Mouse (Mus musculus) CH12.LX (cell line): ENCODE results near the gene Rac1. TPM values are rescaled to one million over a fixed set of nuclear protein-coding genes. Genes with fewer than 3 reads are reported as not detected.

ENCODE experiments used
- DNase-seq: peaks from one replicate; pipeline ENCODE4 v3.0.0-alpha.2; 2013; ENCODE audit errors: extremely low read depth
- H3K27ac ChIP-seq: 2 replicates; pipeline ENCODE4 v1.5.1; 2012; ENCODE audit warnings: low read depth, mild to moderate bottlenecking, control low read depth, moderate library complexity; ENCODE audit not compliant: insufficient read depth
- H3K27me3 ChIP-seq: replicated peaks from 2 replicates; pipeline ENCODE3; 2012; ENCODE audit warnings: inconsistent platforms
- H3K36me3 ChIP-seq, 2 experiments: replicated peaks in 1 of 2; 2 replicates each; pipeline versions ENCODE3 to v1.6.1; 2012; ENCODE audit warnings: inconsistent platforms in 1 of 2, low read length in 1 of 2, mild to moderate bottlenecking in 1 of 2, mixed read lengths in 1 of 2, moderate library complexity in 1 of 2; ENCODE audit not compliant: control insufficient read depth in 1 of 2, insufficient read depth in 1 of 2
- H3K4me1 ChIP-seq, 2 experiments: 2 replicates each; pipeline ENCODE4 v1.6.1; 2012; ENCODE audit warnings: inconsistent platforms in 1 of 2, moderate library complexity in 1 of 2; ENCODE audit not compliant: insufficient read depth in 2 of 2, control insufficient read depth in 1 of 2
- H3K4me2 ChIP-seq: 2 replicates; pipeline ENCODE4 v1.6.1; 2012; ENCODE audit warnings: low read depth, mild to moderate bottlenecking, control low read depth; ENCODE audit not compliant: poor library complexity, insufficient read depth, severe bottlenecking
- H3K4me3 ChIP-seq, 3 experiments: fragments of 150-350 bp in 1 of 3; sonication (generic) in 1 of 3; replicated peaks in 1 of 3; 2 replicates each; pipeline versions ENCODE3 to v1.5.1; 2011 to 2012; ENCODE audit warnings: low read depth in 2 of 3, low read length in 2 of 3, mild to moderate bottlenecking in 2 of 3, moderate library complexity in 2 of 3, control low read depth in 1 of 3, improper control_type of control experiment in 1 of 3, inconsistent platforms in 1 of 3, mixed read lengths in 1 of 3; ENCODE audit not compliant: poor library complexity in 1 of 3
- H3K79me2 ChIP-seq: replicated peaks from 2 replicates; pipeline ENCODE4 v1.6.1; 2012; ENCODE audit warnings: mild to moderate bottlenecking, moderate library complexity; ENCODE audit not compliant: control insufficient read depth, poor library complexity, insufficient read depth, severe bottlenecking; ENCODE audit errors: extremely low read depth
- H3K9ac ChIP-seq: 2 replicates; pipeline ENCODE4 v1.6.1; 2012; ENCODE audit warnings: low read depth, mild to moderate bottlenecking, control low read depth, moderate library complexity; ENCODE audit not compliant: insufficient read depth
- H3K9me3 ChIP-seq: replicated peaks from 2 replicates; pipeline ENCODE3; 2012; ENCODE audit warnings: low read length, inconsistent platforms, mixed read lengths
- BHLHE40 ChIP-seq: IDR thresholded peaks from 2 replicates; pipeline ENCODE4 v1.6.1; 2011; ENCODE audit warnings: mild to moderate bottlenecking, low read depth, low read length, improper control_type of control experiment
- CHD2 ChIP-seq: IDR thresholded peaks from 2 replicates; pipeline ENCODE4 v1.6.1; 2011; ENCODE audit warnings: low read length, improper control_type of control experiment
- CTCF ChIP-seq, 2 experiments: IDR thresholded peaks in 1 of 2; conservative IDR thresholded peaks in 1 of 2; 2 replicates each; pipeline ENCODE4 v1.5.1; 2011 to 2012; ENCODE audit warnings: low read depth in 2 of 2, low read length in 2 of 2, improper control_type of control experiment in 1 of 2, inconsistent platforms in 1 of 2, mild to moderate bottlenecking in 1 of 2, moderate library complexity in 1 of 2
- EP300 ChIP-seq: IDR thresholded peaks from 2 replicates; pipeline ENCODE4 v1.6.1; 2011; ENCODE audit warnings: low read length, improper control_type of control experiment
- ETS1 ChIP-seq: conservative IDR thresholded peaks from 2 replicates; pipeline ENCODE4 v1.6.1; 2012; ENCODE audit warnings: low read depth, mild to moderate bottlenecking, inconsistent platforms, low read length, improper control_type of control experiment, moderate library complexity
- GABPA ChIP-seq: IDR thresholded peaks from 2 replicates; pipeline ENCODE4 v1.6.1; 2012; ENCODE audit warnings: low read depth, low read length, improper control_type of control experiment, inconsistent platforms; ENCODE audit not compliant: insufficient replicate concordance
- IRF4 ChIP-seq: IDR thresholded peaks from 2 replicates; pipeline ENCODE4 v1.6.1; 2014; ENCODE audit warnings: low read depth, mild to moderate bottlenecking, inconsistent platforms, low read length, improper control_type of control experiment
- JUN ChIP-seq: IDR thresholded peaks from 2 replicates; pipeline ENCODE4 v1.6.1; 2011; ENCODE audit warnings: low read depth, mild to moderate bottlenecking, low read length, improper control_type of control experiment, moderate library complexity; ENCODE audit not compliant: insufficient read depth
- JUND ChIP-seq: conservative IDR thresholded peaks from 2 replicates; pipeline ENCODE4 v1.6.1; 2011; ENCODE audit warnings: low read depth, low read length, improper control_type of control experiment
- KAT2A ChIP-seq: IDR thresholded peaks from 2 replicates; pipeline ENCODE4 v1.6.1; 2012; ENCODE audit warnings: low read length, improper control_type of control experiment, inconsistent platforms; ENCODE audit not compliant: insufficient replicate concordance
- MAFK ChIP-seq: IDR thresholded peaks from 2 replicates; pipeline ENCODE4 v1.6.1; 2011; ENCODE audit warnings: low read length, improper control_type of control experiment; ENCODE audit not compliant: insufficient replicate concordance
- MAX ChIP-seq: IDR thresholded peaks from 2 replicates; pipeline ENCODE4 v1.6.1; 2011; ENCODE audit warnings: low read length, improper control_type of control experiment
- MAZ ChIP-seq: IDR thresholded peaks from 2 replicates; pipeline ENCODE4 v1.6.1; 2012; ENCODE audit warnings: low read depth, mild to moderate bottlenecking, inconsistent platforms, low read length, improper control_type of control experiment, moderate library complexity
- MEF2A ChIP-seq: IDR thresholded peaks from 2 replicates; pipeline ENCODE4 v1.6.1; 2014; ENCODE audit warnings: low read depth, mild to moderate bottlenecking, inconsistent platforms, low read length, improper control_type of control experiment, borderline replicate concordance
- NELFE ChIP-seq: IDR thresholded peaks from 2 replicates; pipeline ENCODE4 v1.6.1; 2011; ENCODE audit warnings: low read depth, low read length, improper control_type of control experiment
- NRF1 ChIP-seq: IDR thresholded peaks from 2 replicates; pipeline ENCODE4 v1.6.1; 2014; ENCODE audit warnings: low read depth, mild to moderate bottlenecking, inconsistent platforms, low read length, improper control_type of control experiment, moderate library complexity
- PAX5 ChIP-seq: IDR thresholded peaks from 2 replicates; pipeline ENCODE4 v1.6.1; 2012; ENCODE audit warnings: low read length, inconsistent platforms, mixed read lengths
- POLR2AphosphoS2 ChIP-seq: IDR thresholded peaks from 2 replicates; pipeline ENCODE4 v1.6.1; 2011; ENCODE audit warnings: low read depth, low read length, improper control_type of control experiment
- RCOR1 ChIP-seq: conservative IDR thresholded peaks from 2 replicates; pipeline ENCODE4 v1.6.1; 2012; ENCODE audit warnings: low read depth, mild to moderate bottlenecking, inconsistent platforms, low read length, improper control_type of control experiment
- SIN3A ChIP-seq: IDR thresholded peaks from 2 replicates; pipeline ENCODE4 v1.6.1; 2012; ENCODE audit warnings: low read length, improper control_type of control experiment, inconsistent platforms
- USF2 ChIP-seq: conservative IDR thresholded peaks from 2 replicates; pipeline ENCODE4 v1.6.1; 2011; ENCODE audit warnings: low read depth, low read length, improper control_type of control experiment
- dilution Hi-C: fragments of 300-500 bp; cut with MboI; formaldehyde crosslinking; loops from 2 replicates; pipeline ENCODE4 v1.14.3; 2020; ENCODE audit warnings: low sequenced_read_pairs; ENCODE audit not compliant: extremely low pct_unique_long_range_greater_than_20kb, extremely low pct_ligation_motif_present
- in situ Hi-C: fragments of 300-500 bp; cut with MboI; formaldehyde crosslinking; loops from 3 replicates; pipeline ENCODE4 v1.14.3; 2019; ENCODE audit warnings: low sequenced_read_pairs, low pct_ligation_motif_present, low pct_unique_long_range_greater_than_20kb, mixed read lengths
- polyA plus RNA-seq: library from polyadenylated mRNA; unstranded; fragments of >175 nt; gene quantifications from 2 replicates; pipeline ENCODE4 v1.2.1, GENCODE M21; 2012; ENCODE audit warnings: low read depth; ENCODE audit not compliant: insufficient read length
- total RNA-seq, 2 experiments: library from RNA; depleted of rRNA; stranded (reverse); fragments of 300-350 nt in 1 of 2; fragments of >200 nt in 1 of 2; gene quantifications; 2 replicates each; pipeline ENCODE4 v1.2.3; 2012 to 2014

Gene Rac1
- total and polyA plus RNA-seq, 3 experiments: 138 to 222 (median 199) TPM

GRCm38 (mm10) chr5:143539111-143539510 is 11.3 kb upstream of the Rac1 start:
- no peaks in the 10 kb centered on the region for H3K36me3 ChIP-seq
- no peak for DNase-seq
- peaks cover 19% of the 10 kb centered on the region for H3K27me3 ChIP-seq
- H3K9me3 ChIP-seq: no peaks in the 10 kb centered on the region
- no peak overlapping the region for H3K4me3 ChIP-seq
- H3K9ac ChIP-seq: no peak overlapping the region
- H3K27ac ChIP-seq: no peak overlapping the region
- no peak for TF ChIP-seq IRF4
- no peaks in the 10 kb centered on the region for H3K79me2 ChIP-seq
- H3K4me1 ChIP-seq: peaks cover 0 to 2% of the 10 kb centered on the region in 2 experiments; a peak in 1 of 4 replicates
- no peak overlapping the region for H3K4me2 ChIP-seq
- in situ Hi-C loops (no loop called here), dilution Hi-C loops (no loop called here)

GRCm38 (mm10) chr5:143537022-143537421 is 9.2 kb upstream of the Rac1 start:
- Histone ChIP-seq H3K79me2 (no peaks in the 10 kb centered on the region), H3K9me3 (no peaks in the 10 kb centered on the region), H3K4me3 (no peak overlapping the region), H3K27ac (no peak overlapping the region), H3K4me1 (peaks cover 0 to 2% of the 10 kb centered on the region in 2 experiments; a peak in 1 of 4 replicates), H3K27me3 (peaks cover 11% of the 10 kb centered on the region), H3K4me2 (no peak overlapping the region), H3K9ac (no peak overlapping the region), H3K36me3 (no peaks in the 10 kb centered on the region)
- in situ Hi-C loops: no loop called here
- no peak for DNase-seq
- TF ChIP-seq MAFK: no peak
- no peak for TF ChIP-seq POLR2AphosphoS2
- TF ChIP-seq BHLHE40: no peak
- TF ChIP-seq CTCF (conservative IDR thresholded peaks at IDR 0.05 in 1 of 2, IDR thresholded peaks at IDR 0.05 in 1 of 2; ENCODE audit: low read depth in 2 of 2, low read length in 2 of 2): no peak
- TF ChIP-seq JUN: no peak
- no peak for TF ChIP-seq MAX
- TF ChIP-seq RCOR1: no peak
- TF ChIP-seq ETS1: no peak
- no peak for TF ChIP-seq NELFE
- no peak for TF ChIP-seq USF2
- TF ChIP-seq KAT2A: no peak
- no peak for TF ChIP-seq PAX5
- no peak for TF ChIP-seq CHD2
- no peak for TF ChIP-seq GABPA
- TF ChIP-seq NRF1: no peak
- no peak for TF ChIP-seq MAZ
- no peak for TF ChIP-seq EP300
- no peak for TF ChIP-seq JUND
- no peak for TF ChIP-seq MEF2A
- no peak for TF ChIP-seq SIN3A
- dilution Hi-C loops: no loop called here
